Mouse (Mus musculus) MEL (cell line): ENCODE data around the gene Dse. TPM values are rescaled to one million over a fixed set of nuclear protein-coding genes. Genes with fewer than 3 reads are reported as not detected.

Source experiments
- DNase-seq: peaks from one replicate; pipeline ENCODE4 v3.0.0; 2011; ENCODE audit warnings: low read depth, low spot score
- H3K27ac ChIP-seq: 2 replicates; pipeline ENCODE4 v1.5.1; 2012; ENCODE audit warnings: low read depth, mild to moderate bottlenecking, control low read depth, low read length, moderate library complexity; ENCODE audit not compliant: control insufficient read depth
- H3K27me3 ChIP-seq, 2 experiments: fragments of 150-350 bp in 1 of 2; sonication (generic) in 1 of 2; 2 replicates each; pipeline ENCODE4 v1.6.1; 2012; ENCODE audit warnings: low read length in 2 of 2, mild to moderate bottlenecking in 2 of 2, improper control_type of control experiment in 1 of 2, moderate library complexity in 1 of 2; ENCODE audit not compliant: insufficient read depth in 2 of 2, control insufficient read depth in 1 of 2
- H3K36me3 ChIP-seq, 2 experiments: 2 replicates each; pipeline ENCODE4 v1.6.1; 2012 to 2014; ENCODE audit warnings: low read length in 2 of 2, improper control_type of control experiment in 1 of 2, inconsistent platforms in 1 of 2, mild to moderate bottlenecking in 1 of 2; ENCODE audit not compliant: insufficient read depth in 2 of 2, control insufficient read depth in 1 of 2
- H3K4me1 ChIP-seq, 2 experiments: fragments of 150-350 bp in 1 of 2; sonication (generic) in 1 of 2; 2 replicates each; pipeline ENCODE4 v1.6.1; 2012; ENCODE audit warnings: low read length in 2 of 2, improper control_type of control experiment in 1 of 2, mild to moderate bottlenecking in 1 of 2; ENCODE audit not compliant: insufficient read depth in 2 of 2, control insufficient read depth in 1 of 2
- H3K4me3 ChIP-seq, 2 experiments: fragments of 150-350 bp in 1 of 2; sonication (generic) in 1 of 2; 2 replicates each; pipeline ENCODE4 v1.5.1; 2012; ENCODE audit warnings: low read depth in 2 of 2, low read length in 2 of 2, mild to moderate bottlenecking in 2 of 2, moderate library complexity in 2 of 2, control low read depth in 1 of 2, improper control_type of control experiment in 1 of 2; ENCODE audit not compliant: control insufficient read depth in 1 of 2, insufficient read depth in 1 of 2
- H3K79me2 ChIP-seq: 2 replicates; pipeline ENCODE4 v1.6.1; 2012; ENCODE audit warnings: mild to moderate bottlenecking, low read length, moderate library complexity; ENCODE audit not compliant: control insufficient read depth, poor library complexity, insufficient read depth
- H3K9ac ChIP-seq: 2 replicates; pipeline ENCODE4 v1.6.1; 2012; ENCODE audit warnings: low read depth, mild to moderate bottlenecking, control low read depth, low read length, moderate library complexity; ENCODE audit not compliant: control insufficient read depth, poor library complexity, severe bottlenecking
- H3K9me3 ChIP-seq: fragments of 150-350 bp; sonication (generic); replicated peaks from 2 replicates; pipeline ENCODE4 v1.6.1; 2012; ENCODE audit warnings: mild to moderate bottlenecking, low read length, improper control_type of control experiment, moderate library complexity; ENCODE audit not compliant: insufficient read depth
- BHLHE40 ChIP-seq: IDR thresholded peaks from 2 replicates; pipeline ENCODE4 v1.6.1; 2012; ENCODE audit warnings: low read depth, mild to moderate bottlenecking, inconsistent platforms, low read length, improper control_type of control experiment, borderline replicate concordance
- CHD2 ChIP-seq: IDR thresholded peaks from 2 replicates; pipeline ENCODE4 v1.6.1; 2011; ENCODE audit warnings: low read length, improper control_type of control experiment
- ETS1 ChIP-seq: IDR thresholded peaks from 2 replicates; pipeline ENCODE4 v1.6.1; 2012; ENCODE audit warnings: low read depth, mild to moderate bottlenecking, inconsistent platforms, low read length, improper control_type of control experiment, moderate library complexity
- GATA1 ChIP-seq: IDR thresholded peaks from 2 replicates; pipeline ENCODE4 v1.6.1; 2011; ENCODE audit warnings: low read depth, low read length, improper control_type of control experiment
- JUND ChIP-seq: IDR thresholded peaks from 2 replicates; pipeline ENCODE4 v1.6.1; 2011; ENCODE audit warnings: low read depth, mild to moderate bottlenecking, improper control_type of control experiment, low read length
- KAT2A ChIP-seq: conservative IDR thresholded peaks from 2 replicates; pipeline ENCODE4 v1.6.1; 2012; ENCODE audit warnings: low read depth, low read length, improper control_type of control experiment, inconsistent platforms
- MAX ChIP-seq: IDR thresholded peaks from 2 replicates; pipeline ENCODE4 v1.6.1; 2011; ENCODE audit warnings: low read length, improper control_type of control experiment
- MEF2A ChIP-seq: IDR thresholded peaks from 2 replicates; pipeline ENCODE4 v1.6.1; 2014; ENCODE audit warnings: low read depth, mild to moderate bottlenecking, inconsistent platforms, low read length, improper control_type of control experiment; ENCODE audit not compliant: poor library complexity, insufficient replicate concordance, severe bottlenecking; ENCODE audit errors: extremely low read depth
- MXI1 ChIP-seq: IDR thresholded peaks from 2 replicates; pipeline ENCODE4 v1.6.1; 2011; ENCODE audit warnings: mild to moderate bottlenecking, low read depth, low read length, improper control_type of control experiment
- MYB ChIP-seq: IDR thresholded peaks from 2 replicates; pipeline ENCODE4 v1.6.1; 2011; ENCODE audit warnings: mild to moderate bottlenecking, low read depth, low read length, improper control_type of control experiment
- MYC ChIP-seq: IDR thresholded peaks from 2 replicates; pipeline ENCODE4 v1.6.1; 2011; ENCODE audit warnings: low read depth, mild to moderate bottlenecking, low read length, improper control_type of control experiment, moderate library complexity
- NRF1 ChIP-seq: IDR thresholded peaks from 2 replicates; pipeline ENCODE4 v1.6.1; 2014; ENCODE audit warnings: low read depth, mild to moderate bottlenecking, inconsistent platforms, low read length, improper control_type of control experiment, moderate library complexity; ENCODE audit not compliant: poor library complexity, insufficient read depth, severe bottlenecking
- POLR2A ChIP-seq, 2 experiments: IDR thresholded peaks; 2 replicates each; pipeline ENCODE4 v1.6.1; 2011 to 2012; ENCODE audit warnings: low read length in 2 of 2, mild to moderate bottlenecking in 2 of 2, control low read depth in 1 of 2, improper control_type of control experiment in 1 of 2, low read depth in 1 of 2, moderate library complexity in 1 of 2; ENCODE audit not compliant: control insufficient read depth in 1 of 2, insufficient read depth in 1 of 2, poor library complexity in 1 of 2
- RCOR1 ChIP-seq: IDR thresholded peaks from 2 replicates; pipeline ENCODE4 v1.6.1; 2012; ENCODE audit warnings: low read depth, mild to moderate bottlenecking, inconsistent platforms, low read length, improper control_type of control experiment
- SIN3A ChIP-seq: IDR thresholded peaks from 2 replicates; pipeline ENCODE4 v1.6.1; 2012; ENCODE audit warnings: low read length, improper control_type of control experiment, inconsistent platforms
- TAL1 ChIP-seq: IDR thresholded peaks from 2 replicates; pipeline ENCODE4 v1.6.1; 2012; ENCODE audit warnings: mild to moderate bottlenecking, inconsistent platforms, low read length, moderate library complexity, mixed read lengths
- UBTF ChIP-seq: IDR thresholded peaks from 2 replicates; pipeline ENCODE4 v1.6.1; 2012; ENCODE audit warnings: low read depth, mild to moderate bottlenecking, inconsistent platforms, low read length, improper control_type of control experiment, moderate library complexity, borderline replicate concordance; ENCODE audit not compliant: insufficient read depth
- USF1 ChIP-seq: IDR thresholded peaks from 2 replicates; pipeline ENCODE4 v1.6.1; 2014; ENCODE audit warnings: low read depth, mild to moderate bottlenecking, inconsistent platforms, low read length, improper control_type of control experiment, moderate library complexity
- USF2 ChIP-seq, 2 experiments: IDR thresholded peaks; 2 replicates each; pipeline ENCODE4 v1.6.1; 2011 to 2012; ENCODE audit warnings: improper control_type of control experiment in 2 of 2, low read length in 2 of 2, borderline replicate concordance in 1 of 2, inconsistent platforms in 1 of 2, low read depth in 1 of 2, mild to moderate bottlenecking in 1 of 2; ENCODE audit not compliant: insufficient read depth in 1 of 2
- ZC3H11A ChIP-seq: IDR thresholded peaks from 2 replicates; pipeline ENCODE4 v1.6.1; 2012; ENCODE audit warnings: low read depth, mild to moderate bottlenecking, inconsistent platforms, low read length, improper control_type of control experiment
- ZMIZ1 ChIP-seq: IDR thresholded peaks from 2 replicates; pipeline ENCODE4 v1.6.1; 2012; ENCODE audit warnings: low read depth, mild to moderate bottlenecking, inconsistent platforms, low read length, improper control_type of control experiment, moderate library complexity
- polyA plus RNA-seq, 2 experiments: library from polyadenylated mRNA; stranded (reverse) in 1 of 2; unstranded in 1 of 2; fragments of >175 nt in 1 of 2; fragments of >200 nt in 1 of 2; gene quantifications; 2 replicates each; pipeline versions ENCODE4 v1.2.1 to v1.2.4; 2012; ENCODE audit warnings: low replicate concordance in 2 of 2, low read depth in 1 of 2; ENCODE audit not compliant: insufficient read length in 2 of 2, insufficient read depth in 1 of 2, missing spikeins in 1 of 2
- total RNA-seq: library from RNA; depleted of rRNA; stranded (reverse); fragments of 300-350 nt; gene quantifications from 2 replicates; pipeline ENCODE4 v1.2.3, GENCODE M21; 2012

Dse gene
- total and polyA plus RNA-seq, 3 experiments = not detected

- no peak within 1 kb of the TSS for H3K27ac ChIP-seq
- no peaks in the 10 kb centered on the region for H3K79me2 ChIP-seq
- H3K27me3 ChIP-seq = no peaks in the 10 kb centered on the region
- H3K36me3 ChIP-seq = no peaks in the 10 kb centered on the region
- TF ChIP-seq NRF1 (no peak), ZMIZ1 (no peak), UBTF (no peak), MEF2A (no peak), MAX (no peak), ZC3H11A (no peak), RCOR1 (no peak), POLR2A (IDR thresholded peaks at IDR 0.05; ENCODE audit: control insufficient read depth in 1 of 2, insufficient read depth in 1 of 2, low read depth in 1 of 2, low read length in 2 of 2, poor library complexity in 1 of 2) (no peak), USF2 (IDR thresholded peaks at IDR 0.05; ENCODE audit: borderline replicate concordance in 1 of 2, insufficient read depth in 1 of 2, low read depth in 1 of 2, low read length in 2 of 2) (no peak), TAL1 (no peak), CHD2 (no peak), KAT2A (no peak), MYB (no peak), MYC (no peak)
- H3K4me1 ChIP-seq = no peaks in the 10 kb centered on the region
- H3K9ac ChIP-seq = no peak within 1 kb of the TSS
- H3K4me3 ChIP-seq = no peak within 1 kb of the TSS
- H3K9me3 ChIP-seq = no peaks in the 10 kb centered on the region
- DNase-seq = no peak
Observed at GRCm38 (mm10) chr10:34127392-34128378, 79.8 kb downstream of the Dse start, which contains the start of gene Calhm6. TSS of gene Calhm6 (minus strand) at chr10:34127984.

- H3K36me3 ChIP-seq = no peaks in the 10 kb centered on the region
Observed at GRCm38 (mm10) chr10:34118421-34118820, 89.1 kb downstream of the Dse start.

More at GRCm38 (mm10) chr10:34118421-34118820, 89.1 kb downstream of the Dse start:
- no peaks in the 10 kb centered on the region for H3K79me2 ChIP-seq
- H3K4me3 ChIP-seq = no peak overlapping the region
- H3K9me3 ChIP-seq = no peaks in the 10 kb centered on the region
- H3K27ac ChIP-seq = no peak overlapping the region
- no peaks in the 10 kb centered on the region for H3K27me3 ChIP-seq
- H3K9ac ChIP-seq = no peak overlapping the region
- TF ChIP-seq JUND (no peak), MXI1 (no peak), KAT2A (no peak), TAL1 (no peak), MYB (no peak), SIN3A (no peak), GATA1 (no peak), ZMIZ1 (no peak), RCOR1 (no peak), ZC3H11A (no peak), BHLHE40 (no peak), USF1 (no peak), ETS1 (no peak), USF2 (IDR thresholded peaks at IDR 0.05; ENCODE audit: borderline replicate concordance in 1 of 2, insufficient read depth in 1 of 2, low read depth in 1 of 2, low read length in 2 of 2) (no peak)
- H3K4me1 ChIP-seq = no peaks in the 10 kb centered on the region
- DNase-seq = no peak
